Mouse (Mus musculus) CD4-positive, CD25-positive, alpha-beta regulatory T cell, adult 2 months (primary cell): ENCODE measurements around the gene Prlhr.
A peak's percentile ranks its signal among the peaks of the same experiment; 100 is the strongest.

Experiments
- DNase-seq: peaks from one replicate; pipeline ENCODE4 v3.0.0-alpha.2; 2012; ENCODE audit warnings: low read depth, low spot score

Prlhr gene

DNA sequence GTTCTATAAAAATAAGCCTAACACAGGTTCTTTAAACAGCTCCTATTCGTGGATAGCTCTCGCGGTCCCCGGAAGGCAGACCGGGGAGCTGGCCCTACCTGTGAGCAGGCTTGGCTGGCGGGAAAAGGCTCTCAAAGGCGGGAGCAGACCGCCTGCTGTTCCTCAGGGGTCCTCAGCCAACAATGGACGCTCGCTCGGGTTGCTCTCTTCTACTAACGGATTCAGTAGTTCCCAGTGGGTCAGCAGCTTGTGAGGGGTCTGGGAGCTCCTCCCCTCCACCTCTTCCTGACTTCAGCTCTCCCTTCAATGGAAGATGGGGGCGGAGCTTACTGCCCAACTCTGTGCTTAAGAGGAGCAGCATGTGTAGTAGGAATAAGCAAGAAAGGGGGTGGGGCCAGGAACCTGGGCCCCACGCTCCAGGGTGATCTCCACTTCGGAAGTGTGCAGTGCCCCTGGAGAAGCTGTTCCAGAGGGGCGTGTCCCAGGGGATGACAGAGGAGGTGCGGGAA is at the start of gene Prlhr:
Gene Prlhr, minus strand, starts transcription at position 51 of the 509 bp plus-strand sequence.
- no peak for DNase-seq

DNA sequence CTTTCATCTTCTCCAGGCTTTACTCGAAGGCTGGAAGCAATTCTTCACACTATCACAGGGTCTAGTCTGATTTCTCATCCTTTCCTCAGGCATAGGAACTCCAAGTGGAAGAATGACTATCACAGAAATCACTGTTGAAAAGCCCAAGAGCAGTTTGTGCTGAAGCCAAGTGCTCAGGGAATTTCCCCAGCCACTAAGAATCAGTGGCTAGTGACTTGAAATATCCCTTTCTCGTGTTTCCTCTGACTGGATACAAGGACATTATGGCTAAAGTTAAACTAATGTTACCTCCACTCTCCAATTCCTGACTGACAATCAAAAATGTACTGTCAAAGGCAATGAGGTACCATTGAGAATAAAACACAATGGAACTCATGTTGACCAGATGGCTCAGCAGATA is 47.0 kb upstream of the Prlhr start:
- DNase-seq = no peak

DNA sequence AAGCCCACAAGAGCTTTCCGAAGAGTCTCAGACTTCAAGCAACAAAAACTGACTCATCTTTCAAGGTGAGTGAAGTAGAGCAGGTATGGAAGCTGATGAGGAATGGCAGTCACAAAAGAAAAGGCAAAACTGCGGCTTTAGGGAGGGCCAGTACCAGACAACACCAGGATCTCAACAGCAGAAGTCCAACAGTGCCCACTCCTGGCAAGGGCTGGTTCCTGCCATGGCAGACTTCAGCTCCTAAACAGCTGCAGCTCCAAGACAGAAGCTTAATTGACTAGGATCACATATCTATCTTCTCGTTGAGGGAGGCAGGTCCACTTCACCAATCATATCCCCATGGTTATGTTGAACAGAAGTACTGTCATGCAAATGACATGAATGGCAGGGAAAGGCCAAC is 45.3 kb upstream of the Prlhr start:
- DNase-seq = no peak

DNA sequence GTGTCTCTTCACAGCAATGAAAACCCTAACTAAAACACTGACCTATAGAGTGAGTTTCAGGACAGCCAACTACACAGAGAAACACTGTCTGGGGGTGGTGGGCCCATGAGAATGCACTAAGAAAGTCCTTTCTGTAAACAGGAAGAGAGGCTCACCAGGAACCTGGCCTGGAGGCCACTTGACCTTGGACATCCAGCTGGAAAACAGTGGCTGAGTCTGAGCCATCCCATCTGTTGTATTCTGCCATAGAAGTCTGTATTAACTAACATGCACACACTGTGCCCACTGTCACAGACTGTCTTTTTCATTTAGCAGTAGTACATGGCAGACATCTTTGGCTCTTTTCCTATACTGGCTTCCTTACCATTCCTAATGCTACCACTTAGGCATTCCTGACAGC is 32.1 kb upstream of the Prlhr start:
- DNase-seq = no peak

DNA sequence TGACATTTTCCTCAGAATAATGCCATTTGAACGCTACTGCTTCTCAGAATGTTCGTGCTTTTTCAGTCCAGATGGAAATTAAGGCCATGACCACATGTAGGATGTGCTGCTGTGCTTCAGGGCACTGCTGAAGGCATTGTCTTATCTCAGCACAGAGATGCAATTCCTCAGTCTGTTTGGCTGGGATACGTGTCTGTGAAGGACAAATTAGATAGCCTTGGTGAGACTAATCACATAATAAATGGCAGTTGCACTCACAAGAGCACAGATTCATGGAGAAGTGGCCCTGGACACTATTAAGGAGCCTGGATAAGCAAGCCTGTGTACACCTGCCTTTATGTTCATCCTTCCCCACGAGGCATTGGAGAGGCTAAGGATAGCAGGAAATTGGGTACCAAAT is 29.1 kb upstream of the Prlhr start:
- no peak for DNase-seq

DNA sequence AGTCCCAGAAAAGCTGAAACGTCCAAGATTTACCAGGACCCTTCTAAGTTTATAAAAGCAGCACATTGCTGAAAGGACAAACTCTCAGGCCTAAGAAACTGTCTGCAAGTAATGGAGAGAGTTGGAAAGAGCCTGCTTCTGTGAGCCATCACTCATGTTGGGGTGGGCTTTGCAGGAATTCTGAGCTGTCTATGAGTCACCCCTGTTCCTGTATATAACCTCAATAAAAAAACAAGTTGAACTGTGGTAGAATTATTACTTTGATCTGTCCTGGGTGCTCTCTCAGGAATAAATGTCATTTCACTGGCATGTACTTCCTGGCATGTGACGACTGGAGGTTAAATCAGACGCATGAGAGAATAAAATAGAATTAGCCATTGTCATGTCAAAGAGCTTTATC is 27.7 kb upstream of the Prlhr start:
- no peak for DNase-seq

DNA sequence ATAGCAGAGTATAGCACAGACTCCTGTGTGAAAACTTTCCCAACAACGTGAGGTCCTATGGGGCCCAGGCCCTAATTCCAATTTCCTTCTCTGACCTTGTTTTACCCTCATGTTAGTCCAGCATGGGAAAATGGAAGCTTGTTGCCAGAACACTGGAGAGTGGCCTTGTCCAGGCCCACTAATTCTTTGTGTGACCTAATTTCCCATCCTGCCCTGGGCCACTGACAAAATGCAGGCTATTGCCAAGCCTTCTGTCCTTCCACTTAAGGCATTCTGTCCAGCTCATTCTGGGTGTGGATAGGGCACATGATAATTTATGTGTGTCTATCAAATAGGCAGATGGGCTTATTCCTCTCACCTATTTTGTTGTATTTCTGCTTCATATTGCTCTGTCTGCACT is 21.5 kb upstream of the Prlhr start:
- DNase-seq = no peak

DNA sequence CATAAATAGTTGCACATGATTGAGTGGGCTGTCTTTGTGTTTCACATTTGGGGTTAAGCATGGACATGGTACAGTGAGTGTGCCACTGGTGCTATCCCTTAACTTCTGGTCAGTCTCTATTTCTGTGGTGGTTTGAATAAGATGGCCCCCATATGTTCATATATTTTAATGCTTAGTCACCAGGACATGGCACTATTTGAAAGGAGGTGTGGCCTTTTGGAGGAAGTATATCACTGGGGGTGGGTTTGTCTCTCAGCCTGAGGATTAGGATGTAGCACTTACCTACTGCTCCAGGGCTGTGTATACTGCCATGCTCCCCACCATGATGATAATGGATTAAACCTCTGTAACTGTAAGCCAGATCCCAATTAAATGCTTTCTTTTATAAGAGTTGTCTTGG is 17.2 kb upstream of the Prlhr start:
- DNase-seq = no peak

DNA sequence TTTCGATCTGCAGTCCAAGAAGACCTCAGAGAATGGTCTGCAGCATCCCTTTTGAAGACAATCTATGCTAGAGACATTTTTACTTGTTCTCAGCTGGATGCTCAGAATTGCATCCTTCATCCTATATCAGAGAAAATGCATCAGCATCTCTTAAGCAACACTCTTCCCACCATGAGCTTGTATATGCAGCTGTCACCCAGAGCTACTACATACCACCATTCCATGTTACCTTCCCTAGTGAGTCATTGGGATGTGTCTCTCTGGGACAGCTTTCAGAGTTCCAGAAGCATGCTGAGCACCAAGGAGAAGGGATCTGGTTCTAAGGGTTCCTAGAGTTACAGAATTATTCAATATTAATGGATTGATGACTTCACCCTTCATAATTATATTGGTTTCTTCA is 10.8 kb upstream of the Prlhr start:
- DNase-seq = no peak

DNA sequence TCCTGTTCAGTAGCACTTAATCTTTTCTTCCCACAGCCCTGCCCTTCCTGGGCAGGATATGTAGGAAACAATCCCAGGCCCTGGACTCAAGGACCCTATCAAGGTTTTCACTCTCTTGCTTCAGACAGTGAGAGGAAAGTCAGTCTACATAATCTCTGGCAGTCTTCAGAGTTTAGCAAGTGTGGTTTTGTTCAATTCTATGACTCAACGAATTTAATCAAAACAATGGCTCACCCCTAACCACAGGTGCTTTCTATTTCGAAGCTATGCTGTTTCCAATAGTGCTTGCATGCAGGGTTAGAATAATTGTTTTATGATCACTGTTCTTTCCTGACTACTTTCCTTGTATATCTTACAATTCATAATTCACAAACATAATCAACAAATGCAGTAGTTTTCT is 9.7 kb upstream of the Prlhr start:
- DNase-seq = no peak

DNA sequence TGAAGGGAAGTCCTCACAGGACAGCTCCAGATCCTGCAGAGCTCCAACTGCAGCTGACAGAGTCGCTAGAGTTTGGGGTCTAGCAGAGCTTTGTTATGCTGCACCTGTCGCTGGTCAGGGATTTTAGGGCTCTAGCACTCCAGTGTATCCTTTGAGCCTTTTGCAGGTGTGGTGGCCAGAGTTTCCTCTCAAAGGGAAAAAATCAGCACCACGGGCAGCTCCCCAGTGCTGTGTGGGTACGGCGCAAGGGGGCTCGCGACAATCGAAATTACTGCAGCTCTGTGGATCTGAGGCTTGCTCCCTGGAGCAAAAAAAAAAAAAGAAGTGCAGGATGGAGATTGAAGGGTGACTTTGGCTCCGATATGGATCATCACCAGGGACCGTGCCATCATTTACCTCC is 742 bp upstream of the Prlhr start:
- peak; percentile 3 for DNase-seq

DNA sequence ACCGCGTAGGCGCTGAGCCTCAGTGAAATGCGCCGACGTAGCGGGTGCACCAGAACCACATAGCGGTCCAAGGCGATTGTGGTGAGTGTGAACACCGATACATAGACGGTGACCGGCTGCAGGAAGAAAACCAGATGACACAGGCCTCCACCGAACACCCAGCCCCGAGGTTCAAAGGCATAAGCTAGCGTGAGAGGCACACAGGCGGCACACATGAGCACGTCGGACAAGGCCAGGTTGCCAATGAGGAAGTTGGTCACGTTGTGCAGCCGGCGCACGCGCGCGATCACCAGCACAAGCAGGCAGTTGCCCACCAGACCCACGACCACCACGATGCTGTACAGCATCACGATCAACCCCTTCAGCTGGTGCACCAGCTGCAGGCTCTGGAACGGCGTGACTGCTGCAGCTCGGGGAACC is 506 bp downstream of the Prlhr start:
- DNase-seq = peak; percentile 4

DNA sequence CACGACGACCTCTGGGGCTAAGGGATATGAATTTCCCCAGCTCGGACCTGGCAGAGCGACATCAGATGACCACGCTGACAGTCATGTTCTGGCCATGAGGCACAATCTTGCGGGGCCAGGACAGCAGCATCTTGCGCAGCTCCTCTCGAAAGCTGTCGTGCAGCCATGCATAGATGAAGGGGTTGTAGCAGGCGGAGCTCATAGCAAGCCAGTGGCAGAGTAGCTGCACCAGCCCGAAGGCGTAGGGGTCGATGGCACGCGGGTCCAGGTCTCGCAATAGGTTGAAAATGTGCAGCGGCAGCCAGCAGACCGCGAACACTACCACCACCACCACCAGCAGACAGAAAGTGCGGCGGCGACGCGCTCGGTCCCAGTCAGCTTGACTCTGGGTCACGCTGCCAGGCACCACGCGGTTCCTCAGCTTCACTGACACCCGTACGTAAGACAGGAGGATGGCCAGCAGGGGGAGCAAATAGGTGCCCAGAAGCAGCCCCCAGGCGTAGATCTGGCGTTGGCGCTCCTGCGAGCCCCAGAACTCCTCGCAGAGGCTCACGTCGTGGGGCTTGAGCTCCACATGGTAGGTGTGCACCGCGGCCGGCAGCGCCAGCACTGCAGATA is 1.0 kb downstream of the Prlhr start:
- DNase-seq = peak; percentile 74

DNA sequence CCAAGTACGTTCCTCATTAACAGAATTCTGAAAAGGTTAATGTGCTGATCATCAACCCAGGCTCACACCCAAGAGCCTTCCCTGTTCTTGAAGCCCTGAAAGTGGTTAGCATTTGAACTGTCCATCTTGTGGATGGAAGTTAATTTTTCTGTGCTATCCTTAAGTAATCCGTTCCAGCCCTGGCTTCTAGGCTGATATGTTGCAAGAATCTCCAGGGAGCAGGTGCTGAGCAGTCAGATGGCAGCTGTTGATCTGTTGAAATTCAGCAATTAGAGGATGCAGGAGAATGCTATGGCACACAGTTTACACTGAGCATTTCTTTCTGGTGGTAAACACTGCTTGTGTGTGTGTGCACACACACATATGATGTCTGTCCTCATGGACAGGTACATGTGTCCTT is 2.4 kb downstream of the Prlhr start:
- no peak for DNase-seq

DNA sequence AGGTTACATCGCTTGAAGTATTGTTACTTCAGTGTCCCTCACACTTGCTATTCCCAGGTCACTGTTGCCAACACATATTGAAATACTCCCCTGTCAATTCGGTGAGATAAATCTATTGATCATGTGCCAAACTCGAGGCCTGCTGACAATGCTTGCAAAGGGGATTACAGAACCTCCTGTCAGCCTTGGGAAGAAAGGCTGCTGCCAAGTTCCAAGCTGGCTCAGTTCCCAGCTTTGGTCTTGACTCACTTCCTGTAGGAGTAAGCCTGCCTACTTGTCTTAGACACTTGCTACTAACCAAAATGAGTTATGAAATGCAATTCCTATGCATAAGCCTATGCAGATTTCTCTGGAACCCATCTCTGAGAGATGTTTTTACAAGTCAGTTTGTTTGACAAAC is 4.2 kb downstream of the Prlhr start:
- no peak for DNase-seq

DNA sequence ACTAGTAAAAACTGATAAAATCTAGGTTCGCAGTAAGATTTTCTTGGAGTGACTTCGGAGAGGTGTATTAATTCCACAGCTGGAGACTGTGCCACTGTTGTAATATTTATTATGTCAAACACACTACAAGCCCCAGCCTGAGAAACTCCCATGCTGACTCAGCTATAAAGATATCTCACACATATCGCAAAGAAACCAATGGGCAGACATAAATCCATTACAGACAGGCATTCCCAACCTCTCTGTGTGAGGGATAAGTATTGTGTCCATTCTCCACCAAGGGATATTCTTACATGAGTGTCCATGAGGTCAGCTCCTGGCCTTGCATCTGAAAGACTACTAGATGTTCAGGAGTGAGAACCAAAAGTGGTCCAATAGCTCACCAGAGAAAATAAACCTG is 4.7 kb downstream of the Prlhr start:
- no peak for DNase-seq

DNA sequence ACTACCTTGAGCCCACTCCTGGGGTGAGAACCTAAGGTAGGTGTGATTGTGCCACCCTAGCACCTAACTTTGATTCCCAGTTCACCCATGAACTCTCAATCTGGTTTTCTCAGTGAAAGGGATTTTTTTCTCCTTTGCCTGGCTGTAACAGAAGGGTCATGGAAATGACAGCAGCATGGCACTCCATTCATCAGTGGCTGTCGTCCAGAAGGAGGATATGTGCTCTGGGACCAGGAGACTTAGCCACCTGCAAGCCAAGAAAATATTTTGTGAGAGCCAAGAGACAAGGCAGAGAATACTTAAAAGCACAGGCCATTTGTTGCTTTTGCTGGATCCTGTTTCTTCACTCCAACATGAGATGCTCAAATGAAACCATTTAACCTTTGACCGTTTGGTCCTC is 6.6 kb downstream of the Prlhr start:
- no peak for DNase-seq

DNA sequence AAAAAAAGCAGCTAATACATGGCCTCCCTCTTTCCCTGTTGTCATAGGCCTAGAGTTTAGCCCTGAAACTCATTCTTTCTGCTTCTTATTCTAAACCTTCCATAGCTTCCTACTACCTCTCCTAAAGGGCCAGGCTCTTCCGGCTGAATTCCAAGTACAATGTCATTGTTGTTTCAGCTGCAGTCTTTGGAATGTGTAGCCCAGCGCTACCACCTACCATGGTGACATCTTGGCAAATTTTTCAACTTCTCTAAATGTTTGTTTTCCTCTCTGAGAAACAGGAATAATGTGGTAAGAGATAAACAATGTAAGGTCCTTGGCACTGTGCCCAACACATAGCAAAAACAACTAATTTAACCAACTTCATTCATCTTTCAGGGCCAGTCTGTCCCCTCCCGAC is 8.4 kb downstream of the Prlhr start:
- DNase-seq = no peak

DNA sequence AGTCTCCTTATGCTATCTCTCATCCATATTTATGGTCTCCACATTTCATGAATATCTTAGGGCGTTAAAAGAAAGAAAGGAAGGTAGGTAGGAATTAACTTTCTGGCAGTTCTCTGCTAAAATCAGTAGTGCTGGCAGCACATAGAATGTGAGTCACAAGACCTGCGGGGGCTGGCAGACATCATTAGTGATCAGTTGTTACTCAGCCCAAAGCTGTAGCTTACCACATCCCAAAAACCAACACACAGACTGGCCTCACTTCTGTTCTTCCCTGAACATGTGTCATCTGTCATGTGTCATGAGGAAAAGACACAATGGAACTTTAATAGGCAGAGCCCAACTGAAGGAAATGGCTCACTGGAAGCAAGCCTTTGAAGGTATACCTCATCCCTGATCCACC is 9.0 kb downstream of the Prlhr start:
- no peak for DNase-seq

DNA sequence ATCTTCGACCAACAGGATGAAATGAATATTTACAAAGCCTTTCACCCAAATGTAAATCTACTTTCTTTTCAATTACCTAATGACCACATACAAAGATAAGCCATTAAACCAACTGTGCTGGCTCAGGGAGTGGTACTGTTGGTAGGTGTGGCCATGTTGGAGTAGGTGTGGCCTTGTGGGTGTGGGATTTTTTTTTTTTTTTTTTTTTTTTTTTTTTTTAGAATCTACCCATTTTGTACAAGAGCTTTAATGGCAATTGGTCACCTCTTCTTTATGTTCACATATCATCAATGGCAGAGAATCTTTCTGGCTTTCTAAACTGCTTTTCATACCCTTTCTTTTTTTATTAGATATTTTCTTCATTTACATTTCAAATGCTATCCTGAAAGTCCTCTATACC is 12.3 kb downstream of the Prlhr start:
- DNase-seq = no peak

DNA sequence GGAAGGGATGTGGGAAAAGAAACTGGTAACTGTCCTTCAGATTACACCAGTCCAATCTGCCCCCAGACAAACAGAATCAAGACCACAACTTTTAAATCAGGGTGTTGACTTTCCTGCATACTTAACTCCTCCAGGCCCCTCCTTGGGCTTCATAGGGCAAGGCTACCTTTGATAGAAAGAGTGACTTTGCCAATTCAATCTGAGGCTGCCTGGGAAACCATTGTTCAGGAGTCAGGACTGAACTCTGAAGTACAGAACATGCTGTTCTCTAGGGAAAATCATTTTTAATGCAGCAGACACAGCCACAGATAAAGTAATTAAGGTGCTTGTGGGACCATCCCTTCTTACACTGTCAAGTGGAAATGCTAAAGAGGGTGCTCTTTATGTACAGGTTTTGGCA is 27.6 kb downstream of the Prlhr start:
- DNase-seq = no peak

DNA sequence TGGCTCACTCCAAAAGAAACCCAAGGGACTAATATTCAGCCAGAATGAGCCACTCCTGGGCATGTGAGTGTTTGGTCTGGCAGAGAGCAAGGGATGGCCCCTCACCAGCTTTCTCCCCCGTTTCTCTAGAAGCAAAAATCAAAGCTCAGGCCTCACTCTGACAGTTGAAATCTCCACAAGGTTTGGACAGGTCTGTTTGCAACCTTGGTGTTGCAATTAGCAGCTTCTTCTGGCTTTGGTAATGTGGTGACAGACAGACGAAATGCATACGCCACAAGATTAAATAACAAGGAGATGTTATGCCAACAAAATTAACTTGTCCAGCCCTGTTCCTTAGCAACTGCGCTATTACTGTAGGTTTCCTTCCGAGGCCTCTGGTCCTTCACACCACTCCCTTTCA is 28.0 kb downstream of the Prlhr start:
- DNase-seq = no peak

DNA sequence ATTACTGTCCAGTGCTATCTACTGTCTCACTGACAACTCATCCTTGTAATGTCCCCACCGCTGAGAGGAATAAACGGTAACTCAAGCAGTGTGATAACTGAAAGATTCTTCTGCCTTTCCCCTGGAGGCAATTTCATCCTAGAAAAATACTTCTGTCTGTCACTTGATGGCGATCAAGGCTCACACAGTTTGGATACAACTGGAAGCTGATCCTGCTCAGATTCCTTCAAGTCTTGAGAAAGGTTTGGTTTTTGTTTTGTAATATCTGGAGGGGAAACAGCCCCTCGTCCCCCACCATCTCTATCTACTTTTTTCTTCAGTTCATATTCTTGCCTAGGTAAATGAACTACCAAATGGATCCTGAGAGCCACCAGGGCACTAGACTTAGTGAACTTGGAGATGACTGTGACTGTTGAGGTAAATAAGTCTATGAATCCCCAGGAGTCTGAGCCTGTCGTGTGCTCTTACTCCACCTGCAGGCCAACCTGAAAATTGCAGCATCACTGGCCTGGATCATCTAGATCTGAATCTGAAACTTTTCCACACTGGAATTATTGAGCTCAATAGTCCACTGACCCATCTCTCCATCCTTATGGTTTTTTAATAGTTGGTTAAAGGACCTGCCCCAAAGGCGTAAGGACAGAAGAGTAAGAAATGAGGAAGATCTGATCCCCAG is 30.4 kb downstream of the Prlhr start:
- peak; percentile 19 for DNase-seq
